Mouse (Mus musculus) brain, embryonic 14.5 days (tissue): ENCODE results near the gene Anapc5.

Experiments
- CTCF ChIP-seq: fragments of 200-500 bp; IDR thresholded peaks from 2 replicates; pipeline ENCODE4 v1.5.1; 2012; ENCODE audit warnings: inconsistent platforms, mild to moderate bottlenecking, moderate library complexity, borderline replicate concordance; ENCODE audit not compliant: insufficient read depth, insufficient read length; ENCODE audit errors: extremely low read depth
- POLR2A ChIP-seq: fragments of 200-500 bp; IDR thresholded peaks from 2 replicates; pipeline ENCODE4 v1.6.1; 2012; ENCODE audit warnings: mild to moderate bottlenecking, inconsistent platforms, borderline replicate concordance; ENCODE audit not compliant: poor library complexity, insufficient read depth, insufficient read length, severe bottlenecking; ENCODE audit errors: extremely low read depth

GRCm38 (mm10) chr5:122824450-122824849, 3.3 kb upstream of the Anapc5 start:
- TF ChIP-seq POLR2A (no peak), CTCF (no peak)
